Mouse (Mus musculus): ENCODE measurements around the gene Kiz.

GRCm38 (mm10) chr2:146982786-146983185, 127.1 kb downstream of the Kiz start:
- TF ChIP-seq POLR2A (IDR thresholded peaks at IDR 0.05; ENCODE audit: extremely low read depth, insufficient read depth, low read length) (no peak), CTCF (IDR thresholded peaks at IDR 0.05; ENCODE audit: extremely low read depth, insufficient read depth, low read length) (no peak)
